Mouse (Mus musculus) cortical plate, adult 2 months (tissue): ENCODE data around the gene Mlkl.

ENCODE experiments used
- CTCF ChIP-seq: fragments of 200-500 bp; IDR thresholded peaks from 2 replicates; pipeline ENCODE4 v1.5.1; 2011; ENCODE audit warnings: mild to moderate bottlenecking, control low read depth, low read length; ENCODE audit not compliant: insufficient read depth; ENCODE audit errors: extremely low read depth
- POLR2A ChIP-seq: fragments of 200-500 bp; IDR thresholded peaks from 2 replicates; pipeline ENCODE4 v1.6.1; 2011; ENCODE audit warnings: mild to moderate bottlenecking, low read length, control low read depth; ENCODE audit not compliant: insufficient read depth; ENCODE audit errors: extremely low read depth

DNA sequence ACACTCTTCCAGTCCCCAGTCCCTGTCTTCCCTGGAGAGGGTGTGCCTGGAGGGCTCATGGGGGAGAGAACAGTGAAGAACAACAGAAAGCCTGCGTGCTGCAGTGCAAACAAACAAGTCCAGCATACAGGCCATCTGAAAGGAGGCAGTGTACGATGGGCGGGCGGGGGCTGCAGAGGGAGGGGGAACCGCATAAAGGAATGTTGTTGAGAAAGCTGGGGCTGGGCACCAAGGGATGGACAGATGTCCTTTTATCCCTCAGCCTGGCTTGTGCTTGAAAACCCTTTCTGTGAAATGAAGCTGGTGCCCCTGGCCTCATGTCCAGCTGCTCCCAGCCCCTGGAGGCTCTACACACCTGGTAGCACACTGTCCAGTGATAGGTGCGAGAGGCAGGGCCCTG is 37.2 kb upstream of the Mlkl start:
- TF ChIP-seq CTCF, result no peak
- no peak for TF ChIP-seq POLR2A
